Mouse (Mus musculus) embryonic facial prominence, embryonic 15.5 days (tissue): Measurements from ENCODE around the gene Slc25a29. TPM values are rescaled to one million over a fixed set of nuclear protein-coding genes. Genes with fewer than 3 reads are reported as not detected.

Experiments used
- ATAC-seq: fragments of 200-750 bp; cut with Nextera tagmentation; 2 replicates; pipeline ENCODE4 v1.8.0; 2017; ENCODE audit warnings: low read depth, moderate TSS enrichment; ENCODE audit not compliant: insufficient number of reproducible peaks, low FRiP score, low TSS enrichment
- H3K27ac ChIP-seq: fragments of 300-500 bp; sonication (generic); replicated peaks from 2 replicates; pipeline ENCODE4 v1.5.1; 2015; ENCODE audit warnings: mild to moderate bottlenecking, inconsistent platforms
- H3K27me3 ChIP-seq: fragments of 300-500 bp; sonication (generic); 2 replicates; pipeline ENCODE4 v1.6.1; 2015; ENCODE audit warnings: inconsistent platforms
- H3K36me3 ChIP-seq: fragments of 300-500 bp; sonication (generic); 2 replicates; pipeline ENCODE4 v1.6.1; 2015; ENCODE audit warnings: mild to moderate bottlenecking, inconsistent platforms
- H3K4me1 ChIP-seq: fragments of 300-500 bp; sonication (generic); 2 replicates; pipeline ENCODE4 v1.6.1; 2015; ENCODE audit warnings: inconsistent platforms
- H3K4me2 ChIP-seq: fragments of 300-500 bp; sonication (generic); replicated peaks from 2 replicates; pipeline ENCODE4 v1.6.1; 2015; ENCODE audit warnings: mild to moderate bottlenecking, inconsistent platforms
- H3K4me3 ChIP-seq: fragments of 300-500 bp; sonication (generic); replicated peaks from 2 replicates; pipeline ENCODE4 v1.5.1; 2015; ENCODE audit warnings: mild to moderate bottlenecking, inconsistent platforms
- H3K9ac ChIP-seq: fragments of 300-500 bp; sonication (generic); 2 replicates; pipeline ENCODE4 v1.6.1; 2015; ENCODE audit warnings: inconsistent platforms
- H3K9me3 ChIP-seq: fragments of 300-500 bp; sonication (generic); replicated peaks from 2 replicates; pipeline ENCODE4 v1.6.1; 2016; ENCODE audit warnings: inconsistent platforms
- WGBS: fragments of 180-500 bp; shearing (Covaris S2); methylation state at CpG from one replicate; pipeline ENCODE4 v1.1.7; 2015; 5-methylcytosine and 5-hydroxymethylcytosine counted together
- polyA plus RNA-seq: library from polyadenylated mRNA; unstranded; fragments of >200 nt; fragmentation: Nextera tagmentation; extraction: Ambion mirVana; gene quantifications from 2 replicates; pipeline ENCODE4 v1.2.1, GENCODE M21; 2015

The Slc25a29 gene
- polyA plus RNA-seq, 1 experiment from 2014 or later: 11.3 TPM

GRCm38 (mm10) chr12:108834786-108835185 is 897 bp downstream of the Slc25a29 start:
- Histone ChIP-seq H3K9me3 (no peaks in the 10 kb centered on the region), H3K27me3 (no peaks in the 10 kb centered on the region), H3K9ac (no peak overlapping the region), H3K4me2 (peak overlapping the region; percentile 93), H3K4me3 (peak overlapping the region; percentile 76), H3K27ac (no peak overlapping the region), H3K4me1 (peaks cover 35% of the 10 kb centered on the region), H3K36me3 (peaks cover 3% of the 10 kb centered on the region; the same call in 1 of the 2 replicates)
- 39% methylated on average over 5 of the region's 5 CpGs for WGBS
- ATAC-seq: no peak

DNA sequence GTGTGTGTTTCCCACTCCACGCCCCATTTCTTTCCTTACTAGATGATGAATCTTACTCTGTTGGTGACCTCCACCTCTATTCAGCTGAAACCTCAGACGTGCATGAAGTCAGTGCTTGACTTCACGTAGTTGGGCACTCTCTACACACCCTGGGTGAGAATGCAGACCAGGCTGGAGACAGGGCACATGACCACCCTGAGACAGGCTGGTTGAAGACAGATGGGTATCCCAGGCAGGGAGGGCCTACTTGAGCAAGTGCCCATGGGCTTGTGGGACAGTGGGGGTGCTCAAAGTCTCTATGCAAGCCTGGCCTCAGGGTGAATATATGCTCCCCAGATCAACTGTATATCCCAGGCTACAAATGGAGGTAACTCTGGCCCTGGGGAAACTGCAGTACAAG is 1.3 kb downstream of the Slc25a29 start:
- H3K9me3 ChIP-seq: no peaks in the 10 kb centered on the region
- no peak for ATAC-seq
- no peaks in the 10 kb centered on the region; the same call in 1 of the 2 replicates for H3K36me3 ChIP-seq
- H3K4me2 ChIP-seq: peak overlapping the region; percentile 93; the same call in 1 of the 2 replicates
- no peaks in the 10 kb centered on the region for H3K27me3 ChIP-seq
- peaks cover 35% of the 10 kb centered on the region for H3K4me1 ChIP-seq
- no peak overlapping the region for H3K9ac ChIP-seq
- no peak overlapping the region for H3K27ac ChIP-seq
- 85% methylated on average over 3 of the region's 3 CpGs for WGBS
- H3K4me3 ChIP-seq: peak overlapping the region; percentile 76

DNA sequence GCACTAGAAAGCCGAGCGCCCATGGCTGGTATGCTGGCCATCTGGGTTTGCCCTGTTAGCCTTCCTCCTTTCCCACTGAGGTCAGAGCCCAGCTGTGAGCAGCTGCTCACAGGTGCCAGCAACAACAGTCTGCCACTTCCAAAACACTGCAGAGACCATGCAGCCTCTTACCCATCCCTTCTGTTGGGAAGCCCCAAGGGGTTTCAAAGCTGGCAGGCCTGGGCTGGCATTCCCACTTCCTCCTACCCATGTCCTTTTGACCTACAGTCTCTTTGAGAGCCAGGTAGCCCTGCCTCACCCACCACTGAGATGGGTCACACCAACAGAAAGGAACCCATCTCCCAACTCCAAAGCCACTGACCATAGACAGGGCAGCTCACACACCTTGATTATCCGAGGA is 2.3 kb downstream of the Slc25a29 start:
- Histone ChIP-seq H3K4me3 (no peak overlapping the region), H3K36me3 (no peaks in the 10 kb centered on the region; the same call in 1 of the 2 replicates), H3K9ac (no peak overlapping the region), H3K9me3 (no peaks in the 10 kb centered on the region), H3K4me2 (no peak overlapping the region), H3K4me1 (peaks cover 34% of the 10 kb centered on the region), H3K27ac (no peak overlapping the region), H3K27me3 (no peaks in the 10 kb centered on the region)
- 90% methylated on average over 3 of the region's 3 CpGs for WGBS
- no peak for ATAC-seq

- no peak overlapping the region for H3K4me3 ChIP-seq
Measured at GRCm38 (mm10) chr12:108832851-108833250, 2.8 kb downstream of the Slc25a29 start.

DNA sequence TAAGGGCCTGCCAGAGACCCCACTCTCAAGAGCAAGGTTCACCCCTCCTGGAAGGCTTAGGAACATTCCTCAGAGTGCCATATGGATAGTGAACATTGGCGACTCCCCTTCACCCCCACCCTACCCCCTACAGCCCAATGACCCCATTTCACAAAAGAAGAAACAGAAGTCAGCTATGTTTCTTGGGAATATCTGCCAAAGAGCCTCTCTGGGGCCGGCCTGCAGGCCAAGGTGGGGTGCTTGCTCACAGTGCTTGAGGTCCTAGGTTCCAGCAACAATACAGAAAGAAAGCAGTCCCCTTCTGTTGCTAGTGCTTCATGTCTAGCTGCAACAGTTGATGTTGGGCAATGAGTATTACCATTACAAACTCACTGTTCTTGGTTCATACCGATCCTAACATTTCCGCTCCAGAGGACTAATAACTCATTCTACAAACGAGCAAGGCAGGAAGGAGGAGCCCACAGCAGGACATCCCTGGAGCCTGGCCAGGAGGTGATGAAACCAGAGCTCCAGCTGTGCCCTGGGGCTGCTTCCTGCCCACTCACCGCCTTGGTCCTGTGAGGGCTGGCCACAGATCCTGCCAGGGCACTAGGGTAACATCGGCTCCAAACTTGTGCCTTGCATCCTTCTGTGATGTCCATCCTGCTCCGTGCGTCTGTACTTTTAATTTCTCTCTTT is 3.6 kb downstream of the Slc25a29 start:
- ATAC-seq: no peak
- Histone ChIP-seq H3K4me1 (peaks cover 21% of the 10 kb centered on the region), H3K36me3 (no peaks in the 10 kb centered on the region), H3K27me3 (no peaks in the 10 kb centered on the region), H3K27ac (no peak overlapping the region), H3K4me3 (no peak overlapping the region), H3K9ac (no peak overlapping the region), H3K4me2 (no peak overlapping the region), H3K9me3 (no peaks in the 10 kb centered on the region)
- 56% methylated on average over 9 of the region's 9 CpGs for WGBS

More at GRCm38 (mm10) chr12:108832851-108833250, 2.8 kb downstream of the Slc25a29 start:
- Histone ChIP-seq H3K27me3 (no peaks in the 10 kb centered on the region), H3K27ac (no peak overlapping the region), H3K36me3 (no peaks in the 10 kb centered on the region; the same call in 1 of the 2 replicates), H3K9ac (no peak overlapping the region), H3K9me3 (no peaks in the 10 kb centered on the region), H3K4me2 (no peak overlapping the region), H3K4me1 (peaks cover 29% of the 10 kb centered on the region)
- 80% methylated on average over 8 of the region's 8 CpGs for WGBS
- ATAC-seq: no peak

- no peak for ATAC-seq
- Histone ChIP-seq H3K4me3 (no peak overlapping the region), H3K4me2 (no peak overlapping the region), H3K36me3 (peaks cover 8% of the 10 kb centered on the region; the same call in 1 of the 2 replicates), H3K9me3 (no peaks in the 10 kb centered on the region), H3K9ac (no peak overlapping the region), H3K27ac (no peak overlapping the region), H3K4me1 (peaks cover 18% of the 10 kb centered on the region), H3K27me3 (no peaks in the 10 kb centered on the region)
- WGBS: 77% methylated on average over 6 of the region's 6 CpGs
Measured at GRCm38 (mm10) chr12:108830358-108830757, 5.3 kb downstream of the Slc25a29 start.

GRCm38 (mm10) chr12:108829636-108830035 is 6.0 kb downstream of the Slc25a29 start:
- H3K9me3 ChIP-seq: no peaks in the 10 kb centered on the region
- no peak overlapping the region for H3K4me3 ChIP-seq
- ATAC-seq: no peak
- peaks cover 17% of the 10 kb centered on the region for H3K4me1 ChIP-seq
- WGBS: 68% methylated on average over 5 of the region's 5 CpGs
- no peak overlapping the region for H3K27ac ChIP-seq
- H3K9ac ChIP-seq: no peak overlapping the region
- H3K4me2 ChIP-seq: no peak overlapping the region
- H3K36me3 ChIP-seq: peaks cover 8% of the 10 kb centered on the region; the same call in 1 of the 2 replicates
- no peaks in the 10 kb centered on the region for H3K27me3 ChIP-seq

DNA sequence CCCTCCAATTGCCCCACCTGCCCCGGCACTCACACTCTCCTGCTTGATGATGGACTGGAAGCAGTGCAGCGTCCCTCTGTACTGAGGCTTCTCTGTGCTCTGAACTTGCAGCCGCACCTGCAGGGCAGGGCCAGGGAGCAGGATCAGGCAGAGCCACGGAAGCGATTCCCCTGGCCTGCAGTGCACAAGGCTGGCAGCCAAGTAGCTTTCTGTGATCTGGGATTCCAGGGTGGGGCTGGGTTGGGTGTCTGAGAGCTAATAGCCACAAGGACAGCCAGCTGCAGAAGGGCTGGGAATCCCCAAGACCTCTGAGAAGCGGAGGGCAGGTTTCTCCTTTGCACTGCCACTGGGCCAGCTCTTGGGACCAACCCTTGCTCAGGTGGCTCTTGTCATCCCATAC is 8.0 kb downstream of the Slc25a29 start:
- no peaks in the 10 kb centered on the region for H3K27me3 ChIP-seq
- H3K36me3 ChIP-seq: peaks cover 8% of the 10 kb centered on the region; the same call in 1 of the 2 replicates
- H3K9me3 ChIP-seq: no peaks in the 10 kb centered on the region
- H3K27ac ChIP-seq: no peak overlapping the region
- no peak overlapping the region for H3K4me3 ChIP-seq
- no peak overlapping the region for H3K9ac ChIP-seq
- no peak for ATAC-seq
- no peak overlapping the region for H3K4me2 ChIP-seq
- WGBS: 86% methylated on average over 6 of the region's 6 CpGs
- H3K4me1 ChIP-seq: peaks cover 18% of the 10 kb centered on the region

DNA sequence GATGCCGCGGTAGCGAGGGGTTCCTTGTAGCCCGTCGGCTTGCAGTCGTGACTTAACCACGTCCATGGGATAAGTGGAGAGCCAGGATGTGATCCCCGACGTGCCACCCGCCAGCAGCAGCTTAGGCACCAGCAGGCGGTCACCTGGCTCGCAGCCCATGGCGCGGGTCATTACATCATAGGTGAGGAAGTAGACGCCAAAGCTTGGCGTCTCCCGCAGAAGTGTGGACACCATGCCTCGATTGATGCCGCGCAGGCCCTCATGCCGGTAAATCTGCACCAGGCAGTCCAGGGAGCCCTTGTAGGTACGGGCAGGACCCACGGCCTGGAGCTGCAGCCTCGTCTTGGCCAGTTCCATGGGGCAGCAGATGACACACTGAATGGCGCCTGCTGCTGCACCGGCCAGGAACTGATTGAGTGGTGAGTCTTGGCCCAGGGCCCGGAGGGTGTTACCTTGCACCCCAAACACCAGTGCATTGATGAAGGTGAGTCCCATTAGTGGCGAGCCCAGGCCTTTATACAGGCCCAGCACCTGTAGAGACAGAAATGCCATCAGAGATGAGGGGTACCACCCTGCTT is 8.6 kb downstream of the Slc25a29 start:
- H3K36me3 ChIP-seq: peaks cover 8% of the 10 kb centered on the region; the same call in 1 of the 2 replicates
- no peak overlapping the region for H3K4me3 ChIP-seq
- no peak overlapping the region for H3K4me2 ChIP-seq
- H3K9me3 ChIP-seq: no peaks in the 10 kb centered on the region
- no peak for ATAC-seq
- 93% methylated on average over 28 of the region's 28 CpGs for WGBS
- no peak overlapping the region for H3K9ac ChIP-seq
- H3K27ac ChIP-seq: no peak overlapping the region
- H3K27me3 ChIP-seq: no peaks in the 10 kb centered on the region
- peaks cover 18% of the 10 kb centered on the region for H3K4me1 ChIP-seq

DNA sequence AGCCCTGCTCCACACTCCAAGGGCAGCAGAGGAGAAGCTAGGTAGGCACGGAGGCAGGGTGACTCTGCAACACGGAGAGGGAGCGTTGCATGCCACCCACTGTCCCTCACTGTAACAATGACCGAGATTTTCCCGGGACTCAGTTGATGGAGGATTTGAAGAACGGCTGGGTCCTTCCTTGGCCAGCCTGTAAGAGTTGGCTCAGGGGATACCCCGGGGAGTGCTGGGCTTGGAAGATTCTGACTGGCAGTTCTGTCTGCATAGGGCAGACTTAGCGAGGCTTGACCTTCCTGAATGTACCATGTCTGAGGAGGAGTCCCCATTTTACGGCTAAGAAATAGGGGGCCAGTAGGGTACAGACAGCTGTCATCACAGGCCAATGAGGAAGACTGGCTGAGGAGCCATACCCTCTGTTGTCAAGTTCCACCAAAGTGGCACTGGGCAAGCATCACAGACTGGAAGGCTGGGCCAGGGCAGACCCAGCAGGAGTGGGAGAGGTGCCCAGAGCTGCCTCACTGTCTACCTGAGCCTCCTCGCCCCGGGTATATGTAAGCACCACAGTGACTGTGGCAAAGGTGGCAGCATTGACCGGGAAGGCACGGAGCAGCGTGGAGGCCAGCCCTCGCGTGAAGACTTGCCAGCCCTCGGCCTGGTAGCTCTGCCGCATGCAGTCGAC is 9.3 kb downstream of the Slc25a29 start:
- Histone ChIP-seq H3K4me2 (no peak overlapping the region), H3K9me3 (no peaks in the 10 kb centered on the region), H3K4me1 (peaks cover 18% of the 10 kb centered on the region), H3K9ac (no peak overlapping the region), H3K27me3 (no peaks in the 10 kb centered on the region), H3K27ac (no peak overlapping the region), H3K4me3 (no peak overlapping the region), H3K36me3 (peaks cover 8% of the 10 kb centered on the region; the same call in 1 of the 2 replicates)
- WGBS: 91% methylated on average over 19 of the region's 19 CpGs
- no peak for ATAC-seq

DNA sequence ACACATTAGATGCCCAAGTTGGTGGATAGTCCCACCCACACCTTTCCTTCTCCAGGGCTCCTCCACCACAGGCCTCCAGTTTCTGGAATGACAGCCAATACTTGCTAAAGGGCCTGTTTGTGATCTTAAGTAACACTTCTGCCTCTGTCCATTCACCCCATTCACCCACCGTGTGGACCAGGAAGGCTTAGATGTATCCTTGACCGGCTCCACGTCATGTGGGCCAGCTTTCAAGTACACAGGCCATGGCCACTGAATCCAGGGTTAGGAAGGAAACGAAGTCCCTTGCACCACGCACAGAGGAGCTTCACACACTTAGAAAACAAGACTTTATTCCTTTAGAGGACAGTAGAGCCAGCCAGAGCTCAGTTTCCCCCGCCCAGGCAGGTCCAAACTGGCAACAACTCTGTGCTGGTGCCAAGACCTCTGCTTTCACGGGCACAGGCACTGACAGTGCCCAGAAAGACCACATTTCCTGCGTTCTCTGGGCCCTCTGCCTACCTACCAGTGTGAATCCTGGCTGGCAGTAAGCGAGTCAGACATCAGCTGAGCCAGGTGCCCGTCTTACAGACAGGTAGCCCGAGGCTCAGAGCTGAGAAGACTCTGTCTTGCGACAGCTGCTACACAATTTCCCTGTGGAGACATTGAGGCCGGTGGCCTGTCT is 10.0 kb downstream of the Slc25a29 start:
- Histone ChIP-seq H3K4me3 (no peak overlapping the region), H3K4me1 (peaks cover 18% of the 10 kb centered on the region), H3K27ac (no peak overlapping the region), H3K27me3 (no peaks in the 10 kb centered on the region), H3K9me3 (no peaks in the 10 kb centered on the region), H3K36me3 (peaks cover 8% of the 10 kb centered on the region; the same call in 1 of the 2 replicates), H3K9ac (no peak overlapping the region), H3K4me2 (no peak overlapping the region)
- ATAC-seq: no peak
- 88% methylated on average over 13 of the region's 13 CpGs for WGBS
